Mouse (Mus musculus) embryonic fibroblast, embryonic 13.5 days (primary cell): ENCODE results near the gene Cotl1.

ENCODE experiments used
- CTCF ChIP-seq: IDR thresholded peaks from 2 replicates; pipeline ENCODE4 v1.5.1; 2011; ENCODE audit warnings: mild to moderate bottlenecking, control low read depth, low read length, moderate library complexity, borderline replicate concordance; ENCODE audit not compliant: insufficient read depth
- POLR2A ChIP-seq: IDR thresholded peaks from 2 replicates; pipeline ENCODE4 v1.6.1; 2011; ENCODE audit warnings: low read depth, mild to moderate bottlenecking, control low read depth, low read length, moderate library complexity

- TF ChIP-seq POLR2A (no peak), CTCF (no peak)
Observed at GRCm38 (mm10) chr8:119826982-119827381, 13.4 kb downstream of the Cotl1 start.
